Mouse (Mus musculus) midbrain, embryonic 11.5 days (tissue): ENCODE results near the gene Ndst2. TPM values are rescaled to one million over a fixed set of nuclear protein-coding genes. Genes with fewer than 3 reads are reported as not detected.

Source experiments
- ATAC-seq: fragments of 200-750 bp; cut with Nextera tagmentation; 2 replicates; pipeline ENCODE4 v1.8.0; 2017; ENCODE audit warnings: moderate TSS enrichment, moderate library complexity; ENCODE audit not compliant: low FRiP score
- DNase-seq: peaks from one replicate; pipeline ENCODE4 v3.0.0; 2015; ENCODE audit warnings: low spot score; ENCODE audit errors: missing footprints
- H3K27ac ChIP-seq: fragments of 300-500 bp; sonication (generic); 2 replicates; pipeline ENCODE4 v1.5.1; 2014; ENCODE audit warnings: low read depth, low read length
- H3K27me3 ChIP-seq: fragments of 300-500 bp; sonication (generic); 2 replicates; pipeline ENCODE4 v1.6.1; 2014; ENCODE audit warnings: mild to moderate bottlenecking, low read length, moderate library complexity, mixed read lengths; ENCODE audit not compliant: control insufficient read depth, insufficient read depth
- H3K36me3 ChIP-seq: fragments of 300-500 bp; sonication (generic); 2 replicates; pipeline ENCODE4 v1.6.1; 2014; ENCODE audit warnings: mild to moderate bottlenecking, low read length, moderate library complexity, mixed read lengths; ENCODE audit not compliant: control insufficient read depth, insufficient read depth
- H3K4me1 ChIP-seq: fragments of 300-500 bp; sonication (generic); 2 replicates; pipeline ENCODE4 v1.6.1; 2014; ENCODE audit warnings: low read length; ENCODE audit not compliant: control insufficient read depth, insufficient read depth
- H3K4me2 ChIP-seq: fragments of 300-500 bp; sonication (generic); 2 replicates; pipeline ENCODE4 v1.6.1; 2014; ENCODE audit warnings: mild to moderate bottlenecking, moderate library complexity
- H3K4me3 ChIP-seq: fragments of 300-500 bp; sonication (generic); 2 replicates; pipeline ENCODE4 v1.5.1; 2014; ENCODE audit warnings: low read depth, low read length
- H3K9ac ChIP-seq: fragments of 300-500 bp; sonication (generic); 2 replicates; pipeline ENCODE4 v1.6.1; 2014; ENCODE audit warnings: low read length
- H3K9me3 ChIP-seq: fragments of 300-500 bp; sonication (generic); 2 replicates; pipeline ENCODE4 v1.6.1; 2016; ENCODE audit warnings: low read length; ENCODE audit not compliant: control insufficient read depth
- WGBS: fragments of 180-500 bp; shearing (Covaris S2); extraction: QIAGEN DNeasy Blood & Tissue Kit; methylation state at CpG from one replicate; pipeline ENCODE4 v1.1.7; 2014; 5-methylcytosine and 5-hydroxymethylcytosine counted together
- microRNA-seq: library from miRNA; unstranded; fragments of <30 nt; microRNA quantifications from one replicate; pipeline ENCODE4, GENCODE M21; 2017
- polyA plus RNA-seq: library from polyadenylated mRNA; unstranded; fragments of >200 nt; fragmentation: Nextera tagmentation; extraction: Ambion mirVana; gene quantifications from 2 replicates; pipeline ENCODE4 v1.2.1, GENCODE M21; 2014

Gene Ndst2
- polyA plus RNA-seq, 1 experiment from 2014 or later = 23.0 TPM

DNA sequence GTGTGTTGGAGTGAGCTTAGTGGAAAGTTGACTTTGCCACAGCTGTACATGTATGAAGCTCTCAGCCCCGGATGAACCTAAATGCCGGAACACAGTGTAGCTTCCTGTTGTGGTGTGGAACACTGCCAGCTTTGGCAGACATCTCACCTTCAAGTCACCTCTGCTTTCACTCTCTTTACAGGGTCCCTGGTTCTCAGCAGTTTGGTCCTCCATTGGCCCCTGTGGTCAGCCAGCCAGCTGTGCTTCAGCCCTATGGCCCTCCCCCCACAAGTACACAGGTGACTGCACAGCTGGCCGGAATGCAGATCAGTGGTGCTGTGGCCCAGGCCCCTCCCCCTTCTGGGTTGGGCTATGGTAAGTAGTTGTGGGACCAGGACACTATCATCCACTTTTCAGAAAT is 51.9 kb downstream of the Ndst2 start:
- no peak overlapping the region for H3K9ac ChIP-seq
- no peak overlapping the region for H3K4me2 ChIP-seq
- H3K9me3 ChIP-seq = no peaks in the 10 kb centered on the region
- H3K4me3 ChIP-seq = no peak overlapping the region
- H3K4me1 ChIP-seq = no peaks in the 10 kb centered on the region
- H3K36me3 ChIP-seq = peaks cover 53% of the 10 kb centered on the region
- DNase-seq (no peak), ATAC-seq (no peak)
- no peak overlapping the region for H3K27ac ChIP-seq
- no peaks in the 10 kb centered on the region for H3K27me3 ChIP-seq
- WGBS = 78% methylated on average over 3 of the region's 3 CpGs

DNA sequence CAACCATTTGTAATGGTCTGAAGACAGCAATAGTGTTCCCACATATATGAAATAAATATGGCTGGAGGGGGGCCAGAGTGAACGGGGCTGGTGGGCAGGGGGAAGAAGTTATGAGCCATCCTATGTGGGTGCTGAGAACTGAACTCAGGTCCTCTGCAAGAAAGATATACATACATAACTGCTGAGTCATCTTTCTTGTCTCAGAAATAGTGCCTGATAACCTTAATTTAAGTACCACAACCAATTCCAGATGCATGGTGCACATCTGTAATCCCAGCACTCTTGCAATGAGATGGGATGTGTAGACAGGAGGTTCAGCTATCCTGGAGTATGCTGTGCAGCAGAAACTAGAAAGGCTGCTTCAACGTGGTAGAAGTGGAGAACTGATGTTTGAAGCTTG is 52.6 kb downstream of the Ndst2 start:
- no peak overlapping the region for H3K9ac ChIP-seq
- H3K36me3 ChIP-seq = peaks cover 51% of the 10 kb centered on the region
- ATAC-seq = no peak
- no peaks in the 10 kb centered on the region for H3K27me3 ChIP-seq
- H3K9me3 ChIP-seq = no peaks in the 10 kb centered on the region
- no peak for DNase-seq
- no peak overlapping the region for H3K4me2 ChIP-seq
- no peak overlapping the region for H3K4me3 ChIP-seq
- 87% methylated on average over 2 of the region's 2 CpGs for WGBS
- no peaks in the 10 kb centered on the region for H3K4me1 ChIP-seq
- H3K27ac ChIP-seq = no peak overlapping the region

DNA sequence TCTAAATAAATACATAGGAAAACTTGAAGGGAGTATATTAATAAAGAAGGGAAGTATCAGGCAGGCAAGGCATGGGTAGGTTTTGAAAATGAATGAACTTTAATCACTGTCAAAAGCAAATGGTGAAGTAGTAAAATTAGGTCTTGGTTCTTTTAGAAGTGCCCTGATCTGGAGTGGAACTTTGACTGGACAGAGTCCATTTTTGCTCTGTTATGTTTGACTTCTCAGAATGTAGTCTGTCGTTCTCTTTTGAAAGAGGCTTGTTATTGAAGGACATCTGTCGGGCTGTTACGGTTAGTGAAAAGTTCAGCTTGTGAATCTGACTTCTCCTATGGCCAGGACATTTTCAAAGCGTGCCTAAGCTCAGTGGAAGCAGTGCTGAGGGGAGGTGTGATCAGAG is 56.5 kb downstream of the Ndst2 start:
- 92% methylated on average over 4 of the region's 4 CpGs for WGBS
- Histone ChIP-seq H3K9me3 (no peaks in the 10 kb centered on the region), H3K4me3 (no peak overlapping the region), H3K4me1 (peaks cover 9% of the 10 kb centered on the region), H3K4me2 (no peak overlapping the region), H3K9ac (no peak overlapping the region), H3K36me3 (peaks cover 25% of the 10 kb centered on the region), H3K27ac (no peak overlapping the region), H3K27me3 (no peaks in the 10 kb centered on the region)
- DNase-seq (peak; percentile 6), ATAC-seq (no peak)

DNA sequence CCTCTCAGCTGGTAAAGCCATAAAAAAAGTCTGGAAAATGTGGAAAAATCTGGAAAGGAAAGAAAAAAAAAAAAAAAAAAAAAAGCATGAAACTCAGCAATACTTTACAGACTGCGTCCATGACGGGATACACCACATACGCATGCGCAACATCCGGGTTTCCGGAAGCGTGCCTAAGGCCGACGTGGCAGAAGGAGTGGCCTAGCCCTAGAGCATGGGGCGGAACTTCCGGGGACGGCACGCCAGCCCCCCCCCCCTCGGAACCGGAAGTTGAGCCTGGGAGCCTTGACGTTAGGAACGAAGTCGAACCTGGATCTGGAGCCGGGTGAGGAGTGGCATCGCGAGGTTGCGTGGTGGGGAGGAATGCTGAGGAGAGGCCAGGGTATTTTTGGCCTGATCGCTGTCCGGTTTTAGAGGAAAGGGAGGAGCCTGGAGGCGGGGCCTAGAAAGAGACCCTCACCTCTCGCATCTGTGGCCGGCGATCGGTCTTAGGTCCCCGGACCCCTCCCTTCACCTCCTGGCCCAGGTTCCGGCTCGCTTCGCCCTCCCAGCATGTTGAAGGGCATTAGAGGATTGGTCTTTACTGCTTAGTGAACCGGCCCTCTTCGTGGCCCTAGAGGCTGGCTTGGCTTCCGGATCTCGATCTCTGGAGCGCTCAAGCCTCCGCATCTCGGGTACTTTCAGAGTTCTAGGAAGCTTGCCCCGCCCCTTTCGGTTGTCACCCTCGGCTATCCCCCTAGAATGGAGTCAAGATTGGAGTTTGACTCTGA is 60.1 kb downstream of the Ndst2 start, which contains the start of gene Sec24c:
TSS of gene Sec24c (plus strand) at position 245 of the 770 bp plus-strand sequence.
- Histone ChIP-seq H3K9ac (peak within 1 kb of the TSS; percentile 82), H3K4me1 (peaks cover 9% of the 10 kb centered on the region), H3K4me3 (peak within 1 kb of the TSS; percentile 84), H3K36me3 (peaks cover 9% of the 10 kb centered on the region), H3K4me2 (peak within 1 kb of the TSS; percentile 85), H3K9me3 (no peaks in the 10 kb centered on the region), H3K27me3 (no peaks in the 10 kb centered on the region), H3K27ac (peak within 1 kb of the TSS; percentile 68)
- DNase-seq (peak; percentile 100), ATAC-seq (peak; percentile 98)
- WGBS = under 1% methylated on average over 43 of the region's 43 CpGs

DNA sequence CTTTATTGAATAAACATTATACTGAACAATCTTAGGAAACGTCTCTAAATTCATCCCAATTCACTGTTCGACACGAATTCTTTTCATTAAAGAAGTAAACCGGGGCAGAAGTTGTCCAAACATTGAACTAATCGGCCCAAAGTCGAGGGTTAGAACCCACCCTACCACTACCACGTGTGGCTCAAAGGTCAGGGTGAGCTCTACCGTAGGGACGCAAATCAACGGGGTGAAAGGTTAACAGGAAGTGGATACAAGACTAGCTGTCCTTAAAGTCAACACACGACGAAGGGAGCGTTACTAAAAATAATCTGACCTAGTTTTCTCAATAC is 60.7 kb downstream of the Ndst2 start:
- no peaks in the 10 kb centered on the region for H3K9me3 ChIP-seq
- WGBS = 11% methylated on average over 13 of the region's 13 CpGs
- ATAC-seq = peak; percentile 82
- H3K4me3 ChIP-seq = peak overlapping the region; percentile 84
- peak overlapping the region; percentile 46; the same call in 1 of the 2 replicates for H3K9ac ChIP-seq
- peaks cover 9% of the 10 kb centered on the region for H3K4me1 ChIP-seq
- no peak for DNase-seq
- peak overlapping the region; percentile 7; the same call in 1 of the 2 replicates for H3K27ac ChIP-seq
- peak overlapping the region; percentile 85 for H3K4me2 ChIP-seq
- peaks cover 8% of the 10 kb centered on the region for H3K36me3 ChIP-seq
- no peaks in the 10 kb centered on the region for H3K27me3 ChIP-seq

Small RNA genes within 50 kb of the gene (microRNA-seq; reads per million reads assigned to microRNA genes)
- gene Mir6946 = 1.7 reads per million

Other genes with a start within 250 kb of the Ndst2 start
- gene Mss51, start 237.7 kb downstream of the Ndst2 start, polyA plus RNA-seq = 0.83 and 1.1 TPM in 2 replicates
- gene Ppp3cb, start 188.0 kb downstream of the Ndst2 start, polyA plus RNA-seq = 58.4 and 66.2 TPM in 2 replicates
- 14.2 and 14.3 TPM in 2 replicates for gene Usp54, start 93.5 kb downstream of the Ndst2 start, polyA plus RNA-seq
- 0.26 TPM in 1 of 2 replicates, not detected in the other for gene Myoz1, start 78.0 kb downstream of the Ndst2 start, polyA plus RNA-seq
- 0.14 and 0.22 TPM in 2 replicates for gene Synpo2l, start 66.2 kb downstream of the Ndst2 start, polyA plus RNA-seq
- 74.3 and 74.7 TPM in 2 replicates for gene Sec24c, start 60.3 kb downstream of the Ndst2 start, polyA plus RNA-seq
- gene Fut11, start 39.6 kb downstream of the Ndst2 start, polyA plus RNA-seq = 20.7 and 22.0 TPM in 2 replicates
- 256 and 258 TPM in 2 replicates for gene Chchd1, start 31.6 kb downstream of the Ndst2 start, polyA plus RNA-seq
- 19.1 and 22.9 TPM in 2 replicates for gene Zswim8, start 27.0 kb downstream of the Ndst2 start, polyA plus RNA-seq
- gene Camk2g, start 59.5 kb upstream of the Ndst2 start, polyA plus RNA-seq = 35.9 and 39.5 TPM in 2 replicates
- gene Plau, start 102.1 kb upstream of the Ndst2 start, polyA plus RNA-seq = 0.22 and 0.40 TPM in 2 replicates
- 27.0 and 29.4 TPM in 2 replicates for gene Vcl, start 194.8 kb upstream of the Ndst2 start, polyA plus RNA-seq